Comparison of ENCODE assay signal across 8 mouse cellular contexts in genomic region chr3:109783231-109783630, GRCm38 (mm10).
A peak's percentile ranks its signal among the peaks of the same experiment; 100 is the strongest.
DNase-seq lines count a peak whose midpoint lies in the region; ATAC-seq lines count a peak whose summit lies in the region.

No protein-coding gene starts in this region.

- no peaks in the 10 kb centered on the region for H3K9me3 ChIP-seq in hindbrain, embryonic 12.5 days (replicated peaks)

- no peak overlapping the region for H3K4me3 ChIP-seq in hindbrain, embryonic 12.5 days

- DNase-seq in brain, adult 2 months (ENCODE audit: low read depth, low spot score) = peak; percentile 42
- peak; percentile 58 for DNase-seq in embryo, embryonic 10.5 days (ENCODE audit: low spot score)
- peak; percentile 34 for DNase-seq in mesoderm, embryonic 11.5 days (ENCODE audit: low read depth, low spot score)
- no peak for DNase-seq in liver
- DNase-seq in adrenal gland, postnatal 36 days = no peak
- no peak for DNase-seq in left cerebral cortex, postnatal 4 days
- DNase-seq in c-Kit-positive CD71-positive TER-119-positive erythroid progenitor cells, embryonic 14.5 days (ENCODE audit: low spot score) = no peak

- peak overlapping the region; percentile 75 for H3K4me2 ChIP-seq in hindbrain, embryonic 12.5 days (replicated peaks)

- peaks cover 14% of the 10 kb centered on the region for H3K4me1 ChIP-seq in hindbrain, embryonic 12.5 days

- H3K36me3 ChIP-seq in hindbrain, embryonic 12.5 days = no peaks in the 10 kb centered on the region

- WGBS in hindbrain, embryonic 12.5 days = 13% methylated on average over 5 of the region's 5 CpGs

- no peaks in the 10 kb centered on the region for H3K27me3 ChIP-seq in hindbrain, embryonic 12.5 days

- H3K9ac ChIP-seq in hindbrain, embryonic 12.5 days = no peak overlapping the region

- H3K27ac ChIP-seq in hindbrain, embryonic 12.5 days = peak overlapping the region; percentile 89; the same call in 1 of the 2 replicates

- intact Hi-C loops in left cerebral cortex, postnatal 4 days (cut with DNase I) = no loop called here

- ATAC-seq in hindbrain, embryonic 12.5 days (ENCODE audit: low FRiP score) = no peak

Comparison
In these comparisons a context has a peak if more than half of its experiments do, and no peak if none do; other contexts are left out.
1. DNase-seq: peak in brain, adult 2 months (single experiment), embryo, embryonic 10.5 days (single experiment) and mesoderm, embryonic 11.5 days (single experiment); none in liver (single experiment), adrenal gland, postnatal 36 days (0 of 2), left cerebral cortex, postnatal 4 days (single experiment) and c-Kit-positive CD71-positive TER-119-positive erythroid progenitor cells, embryonic 14.5 days (single experiment).